Mouse (Mus musculus) cerebellum, adult 2 months (tissue): ENCODE measurements around the gene Gls.

Source experiments
- CTCF ChIP-seq: fragments of 200-500 bp; IDR thresholded peaks from 2 replicates; pipeline ENCODE4 v1.5.1; 2011; ENCODE audit warnings: low read depth, mild to moderate bottlenecking, control low read depth, low read length, moderate library complexity, borderline replicate concordance; ENCODE audit not compliant: insufficient read depth
- POLR2A ChIP-seq: fragments of 200-500 bp; IDR thresholded peaks from 2 replicates; pipeline ENCODE4 v1.6.1; 2011; ENCODE audit warnings: low read length, control low read depth, borderline replicate concordance; ENCODE audit not compliant: insufficient read depth

- TF ChIP-seq CTCF (no peak), POLR2A (no peak)
Measured at GRCm38 (mm10) chr1:52254411-52254810, 21.4 kb upstream of the Gls start.
